Mouse (Mus musculus) CH12F3 (cell line): Measurements from ENCODE around the gene Sap18.
"Not testable (repeated sequence)": the region's sequence is repeated elsewhere in the genome, so short reads cannot be mapped to it uniquely, and the experiment has no call there.

Source experiments
- in situ Hi-C: fragments of 300-500 bp; cut with MboI; formaldehyde crosslinking; loops from 2 replicates; pipeline ENCODE4 v1.14.3; 2020; ENCODE audit warnings: low sequenced_read_pairs

Gene Sap18

GRCm38 (mm10) chr14:57797991-57798931 lies at the start of gene Sap18:
TSS of gene Sap18 (plus strand) at chr14:57798180.
- in situ Hi-C loops, result no loop called here

- in situ Hi-C loops, result no loop called here
Observed at GRCm38 (mm10) chr14:57749501-57749900, 48.5 kb upstream of the Sap18 start.

GRCm38 (mm10) chr14:57751006-57751405 lies 47.0 kb upstream of the Sap18 start:
- in situ Hi-C loops, result not testable (repeated sequence)

- in situ Hi-C loops, result no loop called here
Observed at GRCm38 (mm10) chr14:57753351-57753992, 44.5 kb upstream of the Sap18 start.

GRCm38 (mm10) chr14:57755661-57756060 lies 42.3 kb upstream of the Sap18 start:
- in situ Hi-C loops, result no loop called here

- in situ Hi-C loops, result no loop called here
Observed at GRCm38 (mm10) chr14:57756094-57756493, 41.9 kb upstream of the Sap18 start.

- in situ Hi-C loops, result no loop called here
Observed at GRCm38 (mm10) chr14:57758237-57758636, 39.7 kb upstream of the Sap18 start, which contains the start of gene Lats2. TSS of gene Lats2 (minus strand) at chr14:57758388.

- in situ Hi-C loops, result no loop called here
Observed at GRCm38 (mm10) chr14:57760447-57761412, 37.2 kb upstream of the Sap18 start.

- in situ Hi-C loops, result no loop called here
Observed at GRCm38 (mm10) chr14:57769102-57769501, 28.9 kb upstream of the Sap18 start.

- in situ Hi-C loops, result no loop called here
Observed at GRCm38 (mm10) chr14:57772157-57772815, 25.7 kb upstream of the Sap18 start.

- in situ Hi-C loops, result no loop called here
Observed at GRCm38 (mm10) chr14:57787406-57787805, 10.6 kb upstream of the Sap18 start.

GRCm38 (mm10) chr14:57789311-57789710 lies 8.7 kb upstream of the Sap18 start:
- in situ Hi-C loops, result no loop called here

GRCm38 (mm10) chr14:57789759-57790158 lies 8.2 kb upstream of the Sap18 start:
- in situ Hi-C loops, result no loop called here

- in situ Hi-C loops, result no loop called here
Observed at GRCm38 (mm10) chr14:57791171-57791570, 6.8 kb upstream of the Sap18 start.

GRCm38 (mm10) chr14:57797551-57797950 lies 429 bp upstream of the Sap18 start:
- in situ Hi-C loops, result no loop called here

- in situ Hi-C loops, result no loop called here
Observed at GRCm38 (mm10) chr14:57803731-57804130, 5.8 kb downstream of the Sap18 start.

GRCm38 (mm10) chr14:57808558-57808957 lies 10.6 kb downstream of the Sap18 start:
- in situ Hi-C loops, result no loop called here

GRCm38 (mm10) chr14:57810886-57811285 lies 12.9 kb downstream of the Sap18 start:
- in situ Hi-C loops, result no loop called here

- in situ Hi-C loops, result no loop called here
Observed at GRCm38 (mm10) chr14:57811844-57812243, 13.9 kb downstream of the Sap18 start.

GRCm38 (mm10) chr14:57820839-57821238 lies 22.9 kb downstream of the Sap18 start:
- in situ Hi-C loops, result no loop called here
